Mouse (Mus musculus) neural tube, embryonic 11.5 days (tissue): ENCODE results near the gene Map4k3. TPM values are rescaled to one million over a fixed set of nuclear protein-coding genes. Genes with fewer than 3 reads are reported as not detected.

Experiments
- ATAC-seq: fragments of 200-750 bp; cut with Nextera tagmentation; 2 replicates; pipeline ENCODE4 v1.8.0; 2017; ENCODE audit warnings: moderate number of reproducible peaks, mild to moderate bottlenecking, moderate TSS enrichment, moderate library complexity; ENCODE audit not compliant: insufficient read depth, low FRiP score, low TSS enrichment
- DNase-seq: peaks from one replicate; pipeline ENCODE4 v3.0.0-alpha.2; 2015; ENCODE audit warnings: low spot score
- H3K27ac ChIP-seq: fragments of 300-500 bp; sonication (generic); 2 replicates; pipeline ENCODE4 v1.5.1; 2014; ENCODE audit warnings: low read depth, mild to moderate bottlenecking, low read length
- H3K27me3 ChIP-seq: fragments of 300-500 bp; sonication (generic); 2 replicates; pipeline ENCODE4 v1.6.1; 2014; ENCODE audit warnings: mild to moderate bottlenecking, low read length, mixed read lengths; ENCODE audit not compliant: control insufficient read depth, insufficient read depth
- H3K36me3 ChIP-seq: fragments of 300-500 bp; sonication (generic); 2 replicates; pipeline ENCODE4 v1.6.1; 2014; ENCODE audit warnings: mild to moderate bottlenecking, low read length, moderate library complexity, mixed read lengths; ENCODE audit not compliant: control insufficient read depth, insufficient read depth
- H3K4me1 ChIP-seq: fragments of 300-500 bp; sonication (generic); 2 replicates; pipeline ENCODE4 v1.6.1; 2014; ENCODE audit warnings: low read length, mixed read lengths; ENCODE audit not compliant: control insufficient read depth, insufficient read depth
- H3K4me2 ChIP-seq: fragments of 300-500 bp; sonication (generic); 2 replicates; pipeline ENCODE4 v1.6.1; 2014; ENCODE audit warnings: low read depth, mild to moderate bottlenecking, moderate library complexity
- H3K4me3 ChIP-seq: fragments of 300-500 bp; sonication (generic); 2 replicates; pipeline ENCODE4 v1.5.1; 2014; ENCODE audit warnings: low read depth, low read length
- H3K9ac ChIP-seq: fragments of 300-500 bp; sonication (generic); 2 replicates; pipeline ENCODE4 v1.6.1; 2014; ENCODE audit warnings: mild to moderate bottlenecking, low read length
- H3K9me3 ChIP-seq: fragments of 300-500 bp; sonication (generic); 2 replicates; pipeline ENCODE4 v1.6.1; 2016; ENCODE audit warnings: low read length; ENCODE audit not compliant: control insufficient read depth
- WGBS: fragments of 180-500 bp; shearing (Covaris S2); extraction: QIAGEN DNeasy Blood & Tissue Kit; methylation state at CpG from one replicate; pipeline ENCODE4 v1.1.7; 2014; 5-methylcytosine and 5-hydroxymethylcytosine counted together
- polyA plus RNA-seq: library from polyadenylated mRNA; unstranded; fragments of >200 nt; fragmentation: Nextera tagmentation; extraction: Ambion mirVana; gene quantifications from 2 replicates; pipeline ENCODE4 v1.2.1, GENCODE M21; 2014

Gene Map4k3
- polyA plus RNA-seq, 1 experiment from 2014 or later: 31.8 TPM

DNA sequence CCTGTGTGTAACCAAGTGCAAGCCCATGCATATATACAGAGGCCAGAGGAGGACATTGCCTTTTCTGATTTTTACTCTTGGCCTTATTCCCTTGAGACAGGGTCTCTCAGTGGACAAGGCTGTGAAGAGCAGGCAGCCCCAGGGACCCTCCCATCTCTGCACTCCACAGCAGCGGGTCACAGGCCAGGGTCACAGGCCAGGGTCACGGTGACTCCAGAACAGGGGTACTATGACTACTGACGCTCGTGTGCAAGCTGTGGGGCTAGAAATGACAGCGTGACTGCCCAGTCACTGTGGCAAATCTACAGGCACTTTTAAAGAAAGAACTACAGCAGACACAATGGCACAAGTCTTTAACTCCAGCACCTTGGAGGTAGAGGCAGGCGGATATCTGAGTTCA lies 50.1 kb downstream of the Map4k3 start:
- 55% methylated on average over 6 of the region's 6 CpGs for WGBS
- Histone ChIP-seq H3K4me3 (no peak overlapping the region), H3K27me3 (no peaks in the 10 kb centered on the region), H3K27ac (no peak overlapping the region), H3K9me3 (no peaks in the 10 kb centered on the region), H3K4me2 (no peak overlapping the region), H3K4me1 (no peaks in the 10 kb centered on the region), H3K9ac (no peak overlapping the region), H3K36me3 (no peaks in the 10 kb centered on the region)
- ATAC-seq (no peak), DNase-seq (no peak)

- WGBS: 88% methylated on average over 11 of the region's 11 CpGs
Observed at GRCm38 (mm10) chr17:80676859-80677535, 51.3 kb downstream of the Map4k3 start.

GRCm38 (mm10) chr17:80676211-80676610 lies 52.1 kb downstream of the Map4k3 start:
- ATAC-seq: no peak
- no peaks in the 10 kb centered on the region for H3K9me3 ChIP-seq
- 53% methylated on average over 2 of the region's 2 CpGs for WGBS

More at GRCm38 (mm10) chr17:80676859-80677535, 51.3 kb downstream of the Map4k3 start:
- no peaks in the 10 kb centered on the region for H3K27me3 ChIP-seq
- H3K4me3 ChIP-seq: no peak overlapping the region
- no peaks in the 10 kb centered on the region for H3K36me3 ChIP-seq
- H3K9ac ChIP-seq: no peak overlapping the region
- no peaks in the 10 kb centered on the region for H3K9me3 ChIP-seq
- H3K4me1 ChIP-seq: no peaks in the 10 kb centered on the region
- no peak for ATAC-seq
- H3K27ac ChIP-seq: no peak overlapping the region
- no peak for DNase-seq
- H3K4me2 ChIP-seq: no peak overlapping the region

GRCm38 (mm10) chr17:80670395-80670794 lies 57.9 kb downstream of the Map4k3 start:
- DNase-seq: no peak
- Histone ChIP-seq H3K9me3 (no peaks in the 10 kb centered on the region), H3K4me2 (no peak overlapping the region), H3K4me3 (no peak overlapping the region), H3K36me3 (no peaks in the 10 kb centered on the region), H3K27me3 (no peaks in the 10 kb centered on the region), H3K27ac (no peak overlapping the region), H3K9ac (no peak overlapping the region), H3K4me1 (no peaks in the 10 kb centered on the region)
- 73% methylated on average over 1 of the region's 1 CpGs for WGBS
- no peak for ATAC-seq

More at GRCm38 (mm10) chr17:80676211-80676610, 52.1 kb downstream of the Map4k3 start:
- H3K4me1 ChIP-seq: no peaks in the 10 kb centered on the region
- no peak overlapping the region for H3K4me2 ChIP-seq
- no peak for DNase-seq
- H3K36me3 ChIP-seq: no peaks in the 10 kb centered on the region
- no peak overlapping the region for H3K9ac ChIP-seq
- no peaks in the 10 kb centered on the region for H3K27me3 ChIP-seq
- H3K4me3 ChIP-seq: no peak overlapping the region
- no peak overlapping the region for H3K27ac ChIP-seq

- DNase-seq: no peak
- H3K4me1 ChIP-seq: peaks cover 2% of the 10 kb centered on the region; the same call in 1 of the 2 replicates
- ATAC-seq: no peak
- no peaks in the 10 kb centered on the region for H3K36me3 ChIP-seq
- H3K4me3 ChIP-seq: no peak overlapping the region
- H3K27me3 ChIP-seq: no peaks in the 10 kb centered on the region
- no peak overlapping the region for H3K27ac ChIP-seq
- H3K9ac ChIP-seq: no peak overlapping the region
- WGBS: 86% methylated on average over 4 of the region's 4 CpGs
- no peak overlapping the region for H3K4me2 ChIP-seq
- no peaks in the 10 kb centered on the region for H3K9me3 ChIP-seq
Observed at GRCm38 (mm10) chr17:80663623-80664022, 64.7 kb downstream of the Map4k3 start.

GRCm38 (mm10) chr17:80662836-80663620 lies 65.3 kb downstream of the Map4k3 start:
- no peak overlapping the region for H3K4me3 ChIP-seq
- DNase-seq: no peak
- no peak overlapping the region for H3K27ac ChIP-seq
- H3K4me1 ChIP-seq: peaks cover 2% of the 10 kb centered on the region; the same call in 1 of the 2 replicates
- no peaks in the 10 kb centered on the region for H3K36me3 ChIP-seq
- no peaks in the 10 kb centered on the region for H3K27me3 ChIP-seq
- ATAC-seq: no peak
- WGBS: 68% methylated on average over 7 of the region's 7 CpGs
- no peak overlapping the region for H3K4me2 ChIP-seq
- H3K9me3 ChIP-seq: no peaks in the 10 kb centered on the region
- no peak overlapping the region for H3K9ac ChIP-seq

DNA sequence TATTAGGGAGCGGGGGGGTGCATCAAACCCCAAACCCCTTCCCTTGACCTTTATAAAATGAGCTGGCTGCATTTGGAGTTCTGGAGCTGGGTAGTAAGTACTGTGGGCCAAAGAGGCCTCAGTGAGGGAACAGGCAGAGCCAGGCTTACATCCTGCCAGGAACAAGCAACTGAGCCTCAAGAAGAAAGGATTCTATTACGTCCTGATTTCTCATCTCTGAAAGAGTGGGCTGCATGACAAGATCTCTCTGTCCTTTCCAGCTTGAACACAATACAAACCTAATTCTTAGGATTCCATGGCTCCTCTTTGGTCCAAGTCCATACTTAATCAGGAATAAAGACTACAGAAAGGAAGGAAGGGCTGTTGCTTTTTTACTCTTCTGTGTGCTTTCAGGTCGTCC lies 66.4 kb downstream of the Map4k3 start:
- H3K27me3 ChIP-seq: no peaks in the 10 kb centered on the region
- DNase-seq: no peak
- H3K9me3 ChIP-seq: no peaks in the 10 kb centered on the region
- no peak overlapping the region for H3K27ac ChIP-seq
- no peak for ATAC-seq
- peaks cover 2% of the 10 kb centered on the region; the same call in 1 of the 2 replicates for H3K4me1 ChIP-seq
- no peaks in the 10 kb centered on the region for H3K36me3 ChIP-seq
- 93% methylated on average over 3 of the region's 3 CpGs for WGBS
- no peak overlapping the region for H3K4me3 ChIP-seq
- no peak overlapping the region for H3K9ac ChIP-seq
- H3K4me2 ChIP-seq: no peak overlapping the region

- DNase-seq: no peak
- H3K36me3 ChIP-seq: no peaks in the 10 kb centered on the region
- no peaks in the 10 kb centered on the region for H3K9me3 ChIP-seq
- H3K27me3 ChIP-seq: no peaks in the 10 kb centered on the region
- ATAC-seq: no peak
- no peak overlapping the region for H3K4me3 ChIP-seq
- H3K9ac ChIP-seq: no peak overlapping the region
- no peak overlapping the region for H3K27ac ChIP-seq
- H3K4me2 ChIP-seq: no peak overlapping the region
- H3K4me1 ChIP-seq: peaks cover 2% of the 10 kb centered on the region; the same call in 1 of the 2 replicates
- 83% methylated on average over 15 of the region's 15 CpGs for WGBS
Observed at GRCm38 (mm10) chr17:80660707-80661380, 67.4 kb downstream of the Map4k3 start.
